ENCODE assay signal across 7 mouse cellular contexts in genomic region chr17:12992470-12992991, GRCm38 (mm10). TPM values are rescaled to one million over a fixed set of nuclear protein-coding genes. Genes with fewer than 3 reads are reported as not detected.
A peak's percentile ranks its signal among the peaks of the same experiment; 100 is the strongest.
DNase-seq lines count a peak whose midpoint lies in the region; ATAC-seq and TF ChIP-seq lines count a peak whose summit lies in the region.

No protein-coding gene starts in this region.

- peak; percentile 92 for ATAC-seq in intestine, embryonic 16.5 days
- ATAC-seq in midbrain, embryonic 12.5 days (ENCODE audit: low FRiP score, low read depth) = peak; percentile 88

- WGBS in intestine, embryonic 16.5 days = under 1% methylated on average over 51 of the region's 51 CpGs
- under 1% methylated on average over 51 of the region's 51 CpGs for WGBS in midbrain, embryonic 12.5 days
- WGBS in small intestine, adult 2 months = under 1% methylated on average over 51 of the region's 51 CpGs

- no peak for TF ChIP-seq CTCF in small intestine, adult 2 months (IDR thresholded peaks at IDR 0.05; ENCODE audit: extremely low read depth, insufficient read length, insufficient replicate concordance, low read depth, low read length)

- peak overlapping the region; percentile 77 for H3K4me2 ChIP-seq in intestine, embryonic 16.5 days (ENCODE audit: low read depth, low read length)
- peak overlapping the region; percentile 85 for H3K4me2 ChIP-seq in midbrain, embryonic 12.5 days (replicated peaks)

- no peaks in the 10 kb centered on the region for H3K27me3 ChIP-seq in intestine, embryonic 16.5 days (replicated peaks; ENCODE audit: control insufficient read depth, insufficient read depth, low read length)
- H3K27me3 ChIP-seq in midbrain, embryonic 12.5 days = no peaks in the 10 kb centered on the region
- H3K27me3 ChIP-seq in small intestine, adult 2 months (ENCODE audit: control insufficient read depth, insufficient read depth, low read length) = no peaks in the 10 kb centered on the region

- H3K9me3 ChIP-seq in intestine, embryonic 16.5 days (ENCODE audit: control insufficient read depth, low read length) = no peaks in the 10 kb centered on the region
- H3K9me3 ChIP-seq in midbrain, embryonic 12.5 days = no peaks in the 10 kb centered on the region

- TF ChIP-seq POLR2A in small intestine, adult 2 months (IDR thresholded peaks at IDR 0.05; ENCODE audit: low read depth, low read length) = peak; percentile 71; the same call in 1 of the 2 replicates

- H3K9ac ChIP-seq in intestine, embryonic 16.5 days (ENCODE audit: low read depth, low read length) = peak overlapping the region; percentile 100
- peak overlapping the region; percentile 100 for H3K9ac ChIP-seq in midbrain, embryonic 12.5 days (replicated peaks)

- no peaks in the 10 kb centered on the region for H3K36me3 ChIP-seq in intestine, embryonic 16.5 days (ENCODE audit: control insufficient read depth, insufficient read depth, low read length)
- peaks cover 10% of the 10 kb centered on the region for H3K36me3 ChIP-seq in midbrain, embryonic 12.5 days
- H3K36me3 ChIP-seq in small intestine, adult 2 months (ENCODE audit: control insufficient read depth, insufficient read depth, low read length) = no peaks in the 10 kb centered on the region

- peak overlapping the region; percentile 99 for H3K4me3 ChIP-seq in intestine, embryonic 16.5 days (ENCODE audit: low read length)
- H3K4me3 ChIP-seq in midbrain, embryonic 12.5 days = peak overlapping the region; percentile 99
- peak overlapping the region; percentile 73 for H3K4me3 ChIP-seq in small intestine, adult 2 months (ENCODE audit: low read depth, low read length)

- peak; percentile 98 for DNase-seq in adrenal gland, adult 2 months
- DNase-seq in embryo, embryonic 11.5 days (ENCODE audit: low read depth, low spot score) = peak; percentile 83
- DNase-seq in gastrocnemius, postnatal 36 days = peak; percentile 93 to 94
- peak; percentile 98 for DNase-seq in left cerebral cortex, postnatal 4 days

- peak overlapping the region; percentile 100 for H3K27ac ChIP-seq in intestine, embryonic 16.5 days (ENCODE audit: low read length)
- peak overlapping the region; percentile 99 for H3K27ac ChIP-seq in midbrain, embryonic 12.5 days (replicated peaks)
- peak overlapping the region; percentile 81 for H3K27ac ChIP-seq in small intestine, adult 2 months (ENCODE audit: insufficient read depth, low read depth, low read length)

- H3K4me1 ChIP-seq in intestine, embryonic 16.5 days (ENCODE audit: control insufficient read depth, insufficient read depth, low read length) = peaks cover 6% of the 10 kb centered on the region; the same call in 1 of the 2 replicates
- H3K4me1 ChIP-seq in midbrain, embryonic 12.5 days = peaks cover 10% of the 10 kb centered on the region
- peaks cover 2% of the 10 kb centered on the region; the same call in 1 of the 2 replicates for H3K4me1 ChIP-seq in small intestine, adult 2 months (ENCODE audit: control insufficient read depth, insufficient read depth, insufficient read length, low read length)

- intact Hi-C loops in gastrocnemius, postnatal 36 days (cut with DNase I) = loop anchor here (5.0 kb wide), 1 partner anchor 75 kb away; the partner anchor contains the start of genes Mrpl18 and Tcp1
- intact Hi-C loops in left cerebral cortex, postnatal 4 days (cut with DNase I) = no loop called here

RNA-seq across cellular contexts. Expression of gene Wtap, which starts 1.4 kb away (rescaled TPM):
- total RNA-seq in adrenal gland, adult 2 months (2021) = 10 to 100 TPM; 54.5 to 60.2 TPM
- polyA plus RNA-seq in adrenal gland, adult 2 months (2012; rRNA removed) = 12.2 and 12.8 TPM in 2 replicates
- 10 to 100 TPM; 22.4 to 25.6 TPM for total RNA-seq in gastrocnemius, postnatal 36 days (2021)
- polyA plus RNA-seq in intestine, embryonic 16.5 days (2015; fragmentation: Nextera tagmentation; extraction: Ambion mirVana) = 86.6 and 96.8 TPM in 2 replicates
- 100 to 1,000 TPM in 1 of 2 experiments, 10 to 100 TPM in 1; 95.1 to 103 TPM for total RNA-seq in left cerebral cortex, postnatal 4 days (2021)
- 118 and 132 TPM in 2 replicates for polyA plus RNA-seq in midbrain, embryonic 12.5 days (2016; fragmentation: Nextera tagmentation; extraction: Ambion mirVana)
- 4.5 and 11.0 TPM in 2 replicates for polyA plus RNA-seq in small intestine, adult 2 months (2012; rRNA removed)

RNA-seq across cellular contexts. Expression of gene Sod2, which starts 14.1 kb away (rescaled TPM):
- 100 to 1,000 TPM; 464 to 485 TPM for total RNA-seq in adrenal gland, adult 2 months (2021)
- polyA plus RNA-seq in adrenal gland, adult 2 months (2012; rRNA removed) = 1,090 and 1,205 TPM in 2 replicates
- total RNA-seq in gastrocnemius, postnatal 36 days (2021) = 100 to 1,000 TPM; 433 to 444 TPM
- polyA plus RNA-seq in intestine, embryonic 16.5 days (2015; fragmentation: Nextera tagmentation; extraction: Ambion mirVana) = 191 and 196 TPM in 2 replicates
- 100 to 1,000 TPM; 158 TPM for total RNA-seq in left cerebral cortex, postnatal 4 days (2021)
- 98.8 and 110 TPM in 2 replicates for polyA plus RNA-seq in midbrain, embryonic 12.5 days (2016; fragmentation: Nextera tagmentation; extraction: Ambion mirVana)
- polyA plus RNA-seq in small intestine, adult 2 months (2012; rRNA removed) = 511 and 521 TPM in 2 replicates

RNA-seq across cellular contexts. Expression of gene Acat2, which starts 32.0 kb away (rescaled TPM):
- 100 to 1,000 TPM; 108 to 139 TPM for total RNA-seq in adrenal gland, adult 2 months (2021)
- 19.4 and 20.3 TPM in 2 replicates for polyA plus RNA-seq in adrenal gland, adult 2 months (2012; rRNA removed)
- total RNA-seq in gastrocnemius, postnatal 36 days (2021) = 1 to 10 TPM; 3.5 to 4.3 TPM
- 253 and 259 TPM in 2 replicates for polyA plus RNA-seq in intestine, embryonic 16.5 days (2015; fragmentation: Nextera tagmentation; extraction: Ambion mirVana)
- total RNA-seq in left cerebral cortex, postnatal 4 days (2021) = 100 to 1,000 TPM; 212 to 235 TPM
- polyA plus RNA-seq in midbrain, embryonic 12.5 days (2016; fragmentation: Nextera tagmentation; extraction: Ambion mirVana) = 393 and 402 TPM in 2 replicates
- polyA plus RNA-seq in small intestine, adult 2 months (2012; rRNA removed) = 5.3 and 7.9 TPM in 2 replicates

RNA-seq across cellular contexts. Expression of gene Acat3, which starts 52.1 kb away (rescaled TPM):
- 1 to 10 TPM; 2.4 to 6.4 TPM for total RNA-seq in adrenal gland, adult 2 months (2021)
- 0.15 and 0.33 TPM in 2 replicates for polyA plus RNA-seq in adrenal gland, adult 2 months (2012; rRNA removed)
- not detected for total RNA-seq in gastrocnemius, postnatal 36 days (2021)
- polyA plus RNA-seq in intestine, embryonic 16.5 days (2015; fragmentation: Nextera tagmentation; extraction: Ambion mirVana) = 0.91 and 0.99 TPM in 2 replicates
- total RNA-seq in left cerebral cortex, postnatal 4 days (2021) = 1 to 10 TPM; 1.6 TPM
- polyA plus RNA-seq in midbrain, embryonic 12.5 days (2016; fragmentation: Nextera tagmentation; extraction: Ambion mirVana) = 1.3 and 1.4 TPM in 2 replicates
- 0.38 TPM in 1 of 2 replicates, not detected in the other for polyA plus RNA-seq in small intestine, adult 2 months (2012; rRNA removed)

RNA-seq across cellular contexts. Expression of gene Gpr31b, which starts 59.6 kb away (rescaled TPM):
- 1 to 10 TPM in 1 of 2 experiments, under 1 TPM in 1; 0.26 to 1.2 TPM for total RNA-seq in adrenal gland, adult 2 months (2021)
- polyA plus RNA-seq in adrenal gland, adult 2 months (2012; rRNA removed) = 0.51 and 1.2 TPM in 2 replicates
- total RNA-seq in gastrocnemius, postnatal 36 days (2021) = not detected
- polyA plus RNA-seq in intestine, embryonic 16.5 days (2015; fragmentation: Nextera tagmentation; extraction: Ambion mirVana) = not detected in 2 replicates
- total RNA-seq in left cerebral cortex, postnatal 4 days (2021) = under 1 TPM; 0.34 to 0.64 TPM
- polyA plus RNA-seq in midbrain, embryonic 12.5 days (2016; fragmentation: Nextera tagmentation; extraction: Ambion mirVana) = not detected in 2 replicates
- polyA plus RNA-seq in small intestine, adult 2 months (2012; rRNA removed) = 0.76 and 1.1 TPM in 2 replicates

Comparison
In these comparisons a context has a peak if more than half of its experiments do, and no peak if none do; other contexts are left out.
1. Peak in every context shown above with its lines: DNase-seq, ATAC-seq, H3K4me3 ChIP-seq and H3K27ac ChIP-seq.
2. RNA of gene Acat2, which starts 32.0 kb away (polyA plus RNA-seq): 393 to 402 TPM in midbrain, embryonic 12.5 days and 253 to 259 TPM in intestine, embryonic 16.5 days; 19.4 to 20.3 TPM in adrenal gland, adult 2 months and 5.3 to 7.9 TPM in small intestine, adult 2 months; every median in the first group is over 10 times any median in the second.